Mouse (Mus musculus): ENCODE data around the gene Pagr1a.

- peak; percentile 58 for TF ChIP-seq POLR2A (IDR thresholded peaks at IDR 0.05; ENCODE audit: low read depth, low read length)
- TF ChIP-seq CTCF (conservative IDR thresholded peaks at IDR 0.05; ENCODE audit: insufficient read depth, insufficient read length, low read depth, low read length), result peak; percentile 71
Observed at GRCm38 (mm10) chr7:127016971-127017949, at the start of gene Pagr1a.

Data from kidney, adult 2 months (tissue).